Mouse (Mus musculus) liver, embryonic 14.5 days (tissue): Measurements from ENCODE around the gene Adam22.

ENCODE experiments used
- CTCF ChIP-seq: IDR thresholded peaks from 2 replicates; pipeline ENCODE4 v1.5.1; 2016; ENCODE audit warnings: antibody characterized with exemption, low read depth, control low read depth
- EP300 ChIP-seq: IDR thresholded peaks from 2 replicates; pipeline ENCODE4 v1.6.1; 2016; ENCODE audit warnings: antibody characterized with exemption, low read depth

- TF ChIP-seq CTCF (no peak), EP300 (no peak)
Measured at GRCm38 (mm10) chr5:8326671-8327070, 41.3 kb downstream of the Adam22 start.
